Mouse (Mus musculus): ENCODE data around the gene Chuk. TPM values are rescaled to one million over a fixed set of nuclear protein-coding genes. Genes with fewer than 3 reads are reported as not detected.
A peak's percentile ranks its signal among the peaks of the same experiment; 100 is the strongest.

Gene Chuk
- total RNA-seq (2014; rRNA removed): 38.3 and 43.3 TPM in 2 replicates
- polyA plus RNA-seq (2015; fragmentation: Nextera tagmentation; extraction: Ambion mirVana): 32.7 and 33.8 TPM in 2 replicates

DNA sequence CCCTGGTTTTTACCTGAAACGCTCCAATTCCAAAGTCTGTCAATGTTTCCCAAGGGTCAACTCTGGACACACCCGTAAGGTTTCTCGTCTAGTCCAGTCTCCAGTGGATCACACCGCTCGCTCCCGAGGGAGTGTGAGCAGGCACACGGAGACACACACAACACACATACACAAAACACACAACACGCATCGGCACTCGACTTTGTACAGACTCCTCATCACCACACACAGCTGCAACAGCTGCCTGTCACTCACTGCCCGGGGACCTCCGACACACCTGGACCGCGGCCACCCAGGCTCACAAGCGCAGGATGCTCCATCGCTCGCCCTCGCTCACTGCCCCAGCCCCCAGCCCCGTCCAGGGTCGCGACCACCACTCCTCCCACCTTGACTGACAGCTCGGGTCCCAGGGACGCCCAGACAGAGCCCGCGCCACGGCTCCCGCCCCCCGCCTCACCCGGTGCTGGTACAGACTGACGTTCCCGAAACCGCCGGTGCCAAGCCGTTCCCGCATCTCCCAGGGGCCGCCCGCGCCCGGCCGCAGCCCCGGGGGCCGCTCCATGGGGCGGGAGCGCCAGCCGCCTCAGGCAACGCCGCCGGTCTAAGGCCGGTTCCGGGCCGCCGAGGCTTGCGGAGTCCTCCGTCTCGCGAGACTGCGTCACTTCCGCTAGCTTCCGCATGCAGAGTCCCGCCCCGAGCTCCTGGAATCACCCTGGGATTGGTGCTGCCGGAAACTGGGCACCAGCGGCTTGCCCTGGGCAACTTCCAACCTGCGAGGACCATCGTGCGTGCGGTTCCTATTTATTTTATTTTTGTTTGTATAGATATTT lies at the start of gene Chuk:
Gene Chuk, minus strand, starts transcription at position 650 of the 830 bp plus-strand sequence.
- DNase-seq (ENCODE audit: low spot score) (peak; percentile 99), ATAC-seq (peak; percentile 99)
- Histone ChIP-seq H3K4me1 (ENCODE audit: insufficient read depth, low read length) (peaks cover 4% of the 10 kb centered on the region), H3K27me3 (ENCODE audit: insufficient read depth, low read length) (no peaks in the 10 kb centered on the region), H3K36me3 (ENCODE audit: insufficient read depth, low read length) (peaks cover 14% of the 10 kb centered on the region; the same call in 1 of the 2 replicates), H3K4me2 (ENCODE audit: low read depth, low read length) (peak within 1 kb of the TSS; percentile 86), H3K27ac (peak within 1 kb of the TSS; percentile 79), H3K9me3 (ENCODE audit: low read length) (no peaks in the 10 kb centered on the region), H3K9ac (replicated peaks; ENCODE audit: low read length) (peak within 1 kb of the TSS; percentile 96), H3K4me3 (ENCODE audit: low read length) (peak within 1 kb of the TSS; percentile 87)
- no peak for TF ChIP-seq CTCF (IDR thresholded peaks at IDR 0.05; ENCODE audit: low read depth)
- 2% methylated on average over 64 of the region's 67 CpGs for WGBS

- no peak overlapping the region for H3K4me2 ChIP-seq (ENCODE audit: low read depth, low read length)
- no peaks in the 10 kb centered on the region for H3K36me3 ChIP-seq (ENCODE audit: insufficient read depth, low read length)
- H3K4me1 ChIP-seq (ENCODE audit: insufficient read depth, low read length): no peaks in the 10 kb centered on the region
- H3K4me3 ChIP-seq (ENCODE audit: low read length): no peak overlapping the region
- WGBS: 92% methylated on average over 10 of the region's 10 CpGs
- ATAC-seq (no peak), DNase-seq (ENCODE audit: low spot score) (no peak)
- H3K27me3 ChIP-seq (ENCODE audit: insufficient read depth, low read length): no peaks in the 10 kb centered on the region
- no peak for TF ChIP-seq CTCF (IDR thresholded peaks at IDR 0.05; ENCODE audit: low read depth)
- H3K9me3 ChIP-seq (ENCODE audit: low read length): no peaks in the 10 kb centered on the region
- H3K9ac ChIP-seq (replicated peaks; ENCODE audit: low read length): no peak overlapping the region
- no peak overlapping the region for H3K27ac ChIP-seq
These were observed 49.7 kb upstream of the Chuk start for GRCm38 (mm10) chr19:44157005-44157404.

DNA sequence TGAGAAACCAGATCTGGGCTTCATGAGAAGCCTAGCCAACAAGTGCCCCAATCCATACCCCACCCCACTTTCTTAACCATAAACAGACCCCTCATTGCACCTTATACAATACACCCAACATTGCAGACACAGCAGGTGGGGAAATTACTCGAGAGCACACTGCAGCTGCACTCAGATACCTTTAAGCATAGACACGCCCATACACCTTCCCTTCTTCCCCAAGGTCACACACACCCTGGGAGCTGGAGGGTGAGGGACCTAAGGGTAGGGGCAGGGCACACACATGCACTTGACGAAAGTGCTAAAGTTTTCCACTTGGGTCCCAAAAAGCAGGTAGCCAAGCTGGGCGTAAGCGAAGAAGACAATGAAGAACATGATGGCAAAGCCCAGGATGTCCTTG lies 46.5 kb upstream of the Chuk start:
- Histone ChIP-seq H3K27ac (no peak overlapping the region), H3K9ac (replicated peaks; ENCODE audit: low read length) (no peak overlapping the region), H3K4me2 (ENCODE audit: low read depth, low read length) (no peak overlapping the region), H3K9me3 (ENCODE audit: low read length) (no peaks in the 10 kb centered on the region), H3K27me3 (ENCODE audit: insufficient read depth, low read length) (no peaks in the 10 kb centered on the region), H3K4me1 (ENCODE audit: insufficient read depth, low read length) (no peaks in the 10 kb centered on the region), H3K36me3 (ENCODE audit: insufficient read depth, low read length) (no peaks in the 10 kb centered on the region), H3K4me3 (ENCODE audit: low read length) (no peak overlapping the region)
- no peak for DNase-seq (ENCODE audit: low spot score)
- no peak for TF ChIP-seq CTCF (IDR thresholded peaks at IDR 0.05; ENCODE audit: low read depth)
- WGBS: 87% methylated on average over 5 of the region's 5 CpGs
- no peak for ATAC-seq

- DNase-seq (ENCODE audit: low spot score): no peak
- WGBS: 77% methylated on average over 2 of the region's 2 CpGs
- ATAC-seq: no peak
- no peak for TF ChIP-seq CTCF (IDR thresholded peaks at IDR 0.05; ENCODE audit: low read depth)
- Histone ChIP-seq H3K27ac (no peak overlapping the region), H3K27me3 (ENCODE audit: insufficient read depth, low read length) (no peaks in the 10 kb centered on the region), H3K4me1 (ENCODE audit: insufficient read depth, low read length) (peaks cover 6% of the 10 kb centered on the region; the same call in 1 of the 2 replicates), H3K9ac (replicated peaks; ENCODE audit: low read length) (no peak overlapping the region), H3K36me3 (ENCODE audit: insufficient read depth, low read length) (no peaks in the 10 kb centered on the region), H3K9me3 (ENCODE audit: low read length) (no peaks in the 10 kb centered on the region), H3K4me2 (ENCODE audit: low read depth, low read length) (no peak overlapping the region), H3K4me3 (ENCODE audit: low read length) (no peak overlapping the region)
These were observed 41.7 kb upstream of the Chuk start for GRCm38 (mm10) chr19:44148991-44149390.

- H3K27me3 ChIP-seq (ENCODE audit: insufficient read depth, low read length): no peaks in the 10 kb centered on the region
- TF ChIP-seq CTCF (IDR thresholded peaks at IDR 0.05; ENCODE audit: low read depth): no peak
- no peak for DNase-seq (ENCODE audit: low spot score)
- no peak overlapping the region for H3K27ac ChIP-seq
- 35% methylated on average over 2 of the region's 2 CpGs for WGBS
- no peak for ATAC-seq
- peaks cover 6% of the 10 kb centered on the region; the same call in 1 of the 2 replicates for H3K4me1 ChIP-seq (ENCODE audit: insufficient read depth, low read length)
- no peak overlapping the region for H3K4me3 ChIP-seq (ENCODE audit: low read length)
- H3K4me2 ChIP-seq (ENCODE audit: low read depth, low read length): no peak overlapping the region
- H3K9ac ChIP-seq (replicated peaks; ENCODE audit: low read length): no peak overlapping the region
- H3K36me3 ChIP-seq (ENCODE audit: insufficient read depth, low read length): no peaks in the 10 kb centered on the region
- no peaks in the 10 kb centered on the region for H3K9me3 ChIP-seq (ENCODE audit: low read length)
These were observed 41.1 kb upstream of the Chuk start for GRCm38 (mm10) chr19:44148345-44148744.

- no peak overlapping the region for H3K4me2 ChIP-seq (ENCODE audit: low read depth, low read length)
- 97% methylated on average over 8 of the region's 8 CpGs for WGBS
- H3K4me3 ChIP-seq (ENCODE audit: low read length): no peak overlapping the region
- no peak for DNase-seq (ENCODE audit: low spot score)
- TF ChIP-seq CTCF (IDR thresholded peaks at IDR 0.05; ENCODE audit: low read depth): no peak
- ATAC-seq: no peak
- no peak overlapping the region for H3K9ac ChIP-seq (replicated peaks; ENCODE audit: low read length)
- H3K4me1 ChIP-seq (ENCODE audit: insufficient read depth, low read length): peaks cover 6% of the 10 kb centered on the region; the same call in 1 of the 2 replicates
- no peaks in the 10 kb centered on the region for H3K27me3 ChIP-seq (ENCODE audit: insufficient read depth, low read length)
- peaks cover 4% of the 10 kb centered on the region; the same call in 1 of the 2 replicates for H3K36me3 ChIP-seq (ENCODE audit: insufficient read depth, low read length)
- H3K9me3 ChIP-seq (ENCODE audit: low read length): no peaks in the 10 kb centered on the region
- H3K27ac ChIP-seq: no peak overlapping the region
These were observed 39.7 kb upstream of the Chuk start for GRCm38 (mm10) chr19:44146951-44147350.

DNA sequence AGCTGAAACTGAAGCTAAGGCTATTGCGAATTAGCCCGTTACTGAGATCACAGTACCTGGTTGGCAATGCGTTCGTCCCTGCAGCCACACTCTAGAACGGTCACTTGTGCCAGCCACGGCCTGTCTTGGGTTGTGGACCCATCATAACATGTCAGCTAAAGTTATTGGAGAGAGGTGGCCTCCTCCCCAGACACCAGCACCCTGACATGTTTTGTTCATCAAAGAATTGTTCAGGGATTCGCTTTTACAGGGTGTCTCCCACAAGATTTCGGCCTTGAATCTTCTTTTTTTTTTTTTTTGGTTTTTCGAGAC lies 39.2 kb upstream of the Chuk start:
- no peaks in the 10 kb centered on the region for H3K9me3 ChIP-seq (ENCODE audit: low read length)
- H3K4me1 ChIP-seq (ENCODE audit: insufficient read depth, low read length): peaks cover 6% of the 10 kb centered on the region; the same call in 1 of the 2 replicates
- peak overlapping the region; percentile 73 for H3K4me2 ChIP-seq (ENCODE audit: low read depth, low read length)
- H3K27me3 ChIP-seq (ENCODE audit: insufficient read depth, low read length): no peaks in the 10 kb centered on the region
- 61% methylated on average over 9 of the region's 9 CpGs for WGBS
- ATAC-seq: peak; percentile 70
- DNase-seq (ENCODE audit: low spot score): no peak
- TF ChIP-seq CTCF (IDR thresholded peaks at IDR 0.05; ENCODE audit: low read depth): no peak
- peak overlapping the region; percentile 69; the same call in 1 of the 2 replicates for H3K9ac ChIP-seq (replicated peaks; ENCODE audit: low read length)
- peaks cover 8% of the 10 kb centered on the region; the same call in 1 of the 2 replicates for H3K36me3 ChIP-seq (ENCODE audit: insufficient read depth, low read length)
- peak overlapping the region; percentile 64 for H3K4me3 ChIP-seq (ENCODE audit: low read length)
- peak overlapping the region; percentile 82; the same call in 1 of the 2 replicates for H3K27ac ChIP-seq

Data from hindbrain, postnatal 0 days (tissue).